Mouse (Mus musculus): ENCODE data around the gene Zfp366.

The Zfp366 gene

GRCm38 (mm10) chr13:99294176-99294575, 109.6 kb downstream of the Zfp366 start:
- DNase-seq (ENCODE audit: extremely low read depth, low read depth, low spot score), result no peak

- no peak for DNase-seq (ENCODE audit: extremely low read depth, low read depth, low spot score)
These were observed 115.3 kb downstream of the Zfp366 start for GRCm38 (mm10) chr13:99299921-99300320.

All from fat pad, adult 2 months (tissue).